Mouse (Mus musculus): ENCODE measurements around the gene Nmi.

DNA sequence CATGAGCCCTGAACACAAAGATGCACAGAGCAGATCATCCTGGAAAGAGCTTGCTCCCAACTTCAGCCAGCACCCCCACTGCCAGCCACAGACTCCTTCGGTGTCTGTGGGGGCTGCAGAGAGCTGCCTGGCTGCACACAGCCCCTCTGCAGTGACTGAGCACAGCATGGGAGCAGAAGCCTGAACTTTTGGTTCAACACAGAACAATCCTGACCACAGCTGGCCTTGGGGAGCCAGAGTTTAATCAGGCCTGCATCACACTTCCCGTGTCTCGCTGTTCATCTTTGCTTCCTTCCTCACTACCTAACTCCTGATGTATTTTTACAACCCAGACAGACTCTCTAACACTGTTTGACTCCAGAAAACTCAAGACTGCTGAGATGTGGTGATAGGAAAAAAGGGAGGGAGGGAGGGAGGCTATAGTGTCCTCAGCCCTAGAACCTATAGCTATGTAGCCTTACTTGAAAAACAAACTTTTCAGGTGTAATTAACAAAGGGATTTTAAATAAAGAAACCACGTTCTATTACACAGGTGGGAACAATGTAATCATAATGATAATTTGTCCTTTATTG is 65.7 kb downstream of the Nmi start:
- TF ChIP-seq CTCF (IDR thresholded peaks at IDR 0.05; ENCODE audit: borderline replicate concordance, insufficient read depth, low read length) (no peak), POLR2A (IDR thresholded peaks at IDR 0.05; ENCODE audit: low read depth, low read length) (no peak)
